Mouse (Mus musculus) neural tube, embryonic 14.5 days (tissue): ENCODE results near the gene 4632433K11Rik. TPM values are rescaled to one million over a fixed set of nuclear protein-coding genes. Genes with fewer than 3 reads are reported as not detected.
A peak's percentile ranks its signal among the peaks of the same experiment; 100 is the strongest.
"Not testable (repeated sequence)": the region's sequence is repeated elsewhere in the genome, so short reads cannot be mapped to it uniquely, and the experiment has no call there.

Experiments used
- ATAC-seq: fragments of 200-750 bp; cut with Nextera tagmentation; 2 replicates; pipeline ENCODE4 v1.8.0; 2017; ENCODE audit warnings: low read depth, mild to moderate bottlenecking, moderate TSS enrichment, moderate library complexity
- H3K27ac ChIP-seq: fragments of 300-500 bp; sonication (generic); 2 replicates; pipeline ENCODE4 v1.5.1; 2014; ENCODE audit warnings: low read depth, mild to moderate bottlenecking, control low read depth, low read length, moderate library complexity, mixed read lengths
- H3K27me3 ChIP-seq: fragments of 300-500 bp; sonication (generic); 2 replicates; pipeline ENCODE4 v1.6.1; 2014; ENCODE audit warnings: low read length; ENCODE audit not compliant: control insufficient read depth, insufficient read depth
- H3K36me3 ChIP-seq: fragments of 300-500 bp; sonication (generic); 2 replicates; pipeline ENCODE4 v1.6.1; 2014; ENCODE audit warnings: low read length, mixed read lengths; ENCODE audit not compliant: control insufficient read depth, insufficient read depth
- H3K4me1 ChIP-seq: fragments of 300-500 bp; sonication (generic); 2 replicates; pipeline ENCODE4 v1.6.1; 2014; ENCODE audit warnings: low read length; ENCODE audit not compliant: control insufficient read depth, insufficient read depth
- H3K4me2 ChIP-seq: fragments of 300-500 bp; sonication (generic); 2 replicates; pipeline ENCODE4 v1.6.1; 2014; ENCODE audit warnings: mild to moderate bottlenecking, low read depth, low read length, control low read depth
- H3K4me3 ChIP-seq: fragments of 300-500 bp; sonication (generic); 2 replicates; pipeline ENCODE4 v1.5.1; 2014; ENCODE audit warnings: low read depth, low read length, control low read depth, mixed read lengths
- H3K9ac ChIP-seq: fragments of 300-500 bp; sonication (generic); replicated peaks from 2 replicates; pipeline ENCODE4 v1.6.1; 2014; ENCODE audit warnings: low read depth, mild to moderate bottlenecking, control low read depth, low read length, mixed read lengths
- H3K9me3 ChIP-seq: fragments of 300-500 bp; sonication (generic); 2 replicates; pipeline ENCODE4 v1.6.1; 2016; ENCODE audit warnings: low read length; ENCODE audit not compliant: control insufficient read depth
- WGBS: fragments of 180-500 bp; shearing (Covaris S2); extraction: QIAGEN DNeasy Blood & Tissue Kit; methylation state at CpG from one replicate; pipeline ENCODE4 v1.1.7; 2014; 5-methylcytosine and 5-hydroxymethylcytosine counted together
- polyA plus RNA-seq: library from polyadenylated mRNA; unstranded; fragments of >200 nt; fragmentation: Nextera tagmentation; extraction: Ambion mirVana; gene quantifications from 2 replicates; pipeline ENCODE4 v1.2.1, GENCODE M21; 2014

4632433K11Rik gene
- polyA plus RNA-seq, 1 experiment from 2014 or later: not detected

DNA sequence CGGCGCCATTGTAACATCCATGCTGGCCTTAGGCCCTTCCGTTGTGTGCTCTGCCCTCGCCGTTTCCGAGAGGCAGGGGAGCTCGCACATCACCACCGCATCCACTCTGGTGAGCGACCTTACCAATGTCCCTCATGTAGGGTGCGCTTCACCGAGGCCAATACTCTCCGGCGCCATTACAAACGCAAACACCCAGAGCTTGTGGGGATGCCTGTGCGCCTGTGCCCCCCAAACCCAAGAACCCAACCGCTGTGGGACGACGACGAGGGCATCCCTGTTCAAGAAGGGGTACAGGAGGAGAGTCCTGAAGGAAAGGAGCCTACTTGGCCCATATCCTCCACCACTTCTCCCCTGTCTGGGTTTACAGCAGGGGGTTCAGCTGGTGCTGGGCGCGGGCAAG, 16.0 kb upstream of the 4632433K11Rik start:
- ATAC-seq: no peak
- peaks cover 7% of the 10 kb centered on the region for H3K4me1 ChIP-seq
- WGBS: 96% methylated on average over 21 of the region's 21 CpGs
- no peak overlapping the region for H3K27ac ChIP-seq
- H3K4me2 ChIP-seq: no peak overlapping the region
- H3K4me3 ChIP-seq: no peak overlapping the region
- peaks cover 6% of the 10 kb centered on the region; the same call in 1 of the 2 replicates for H3K36me3 ChIP-seq
- no peaks in the 10 kb centered on the region for H3K9me3 ChIP-seq
- H3K9ac ChIP-seq: no peak overlapping the region
- H3K27me3 ChIP-seq: no peaks in the 10 kb centered on the region

DNA sequence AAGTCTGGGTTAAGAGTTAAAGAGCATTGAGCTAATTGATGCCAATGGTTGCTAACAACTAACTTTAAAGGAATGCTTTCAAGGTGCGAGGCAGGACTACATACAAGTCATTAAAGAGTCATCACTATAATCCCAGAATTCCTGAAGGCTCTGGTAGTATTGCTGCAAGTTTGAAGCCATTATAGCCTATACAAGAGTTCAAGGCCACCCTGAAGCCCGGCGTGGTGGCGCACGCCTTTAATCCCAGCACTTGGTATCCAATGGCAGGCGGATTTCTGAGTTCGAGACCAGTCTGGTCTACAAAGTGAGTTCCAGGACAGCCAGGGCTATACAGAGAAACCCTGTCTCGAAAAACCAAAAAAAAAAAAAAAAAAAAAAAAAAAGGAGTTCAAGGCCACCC, 14.3 kb upstream of the 4632433K11Rik start:
- peak overlapping the region; percentile 29 for H3K4me2 ChIP-seq
- not testable (repeated sequence) for H3K9me3 ChIP-seq, H3K27me3 ChIP-seq, H3K4me1 ChIP-seq, ATAC-seq, H3K9ac ChIP-seq, H3K36me3 ChIP-seq
- H3K27ac ChIP-seq: peak overlapping the region; percentile 60; the same call in 1 of the 2 replicates
- peak overlapping the region; percentile 81 for H3K4me3 ChIP-seq
- 28% methylated on average over 8 of the region's 8 CpGs for WGBS

DNA sequence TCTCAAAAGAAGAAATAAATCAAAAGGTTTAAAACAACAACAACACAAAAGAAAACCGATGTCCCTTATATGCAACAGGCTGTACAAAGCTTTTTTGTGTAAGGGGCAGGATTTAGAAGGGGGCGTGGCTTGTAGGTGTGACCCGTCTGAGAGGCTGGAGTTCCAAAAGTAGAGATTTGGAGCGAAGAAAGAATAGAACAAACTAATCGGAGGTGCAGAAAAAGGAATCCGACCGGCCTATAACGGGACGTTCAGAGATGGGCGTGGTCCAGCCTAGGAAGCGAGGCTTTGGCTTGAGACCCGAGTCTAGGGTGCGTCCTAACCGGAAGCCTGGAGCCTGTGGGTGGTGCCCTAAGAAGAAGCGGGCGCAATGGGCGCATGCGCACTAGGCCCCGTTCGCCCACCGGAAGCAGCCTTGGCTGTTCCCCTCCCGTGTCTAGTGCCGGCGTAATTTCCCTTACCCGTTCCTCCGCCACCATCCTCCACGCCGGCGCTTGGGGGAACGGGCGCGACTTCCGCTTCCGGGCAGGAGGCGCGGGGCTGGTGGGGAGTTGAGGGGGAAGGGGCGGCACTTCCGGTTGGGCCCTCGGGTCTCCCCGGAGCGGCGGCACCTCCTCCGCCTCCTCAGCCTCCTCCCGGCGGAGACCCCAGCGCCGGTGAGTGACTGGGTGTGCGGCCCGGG, 13.8 kb upstream of the 4632433K11Rik start, which contains the start of the genes Zfp865 and Ccdc106:
Gene Zfp865, plus strand, starts transcription at position 377 of the 682 bp plus-strand sequence.
Gene Ccdc106, plus strand, starts transcription at position 554 of the 682 bp plus-strand sequence.
- Histone ChIP-seq H3K4me1 (peaks cover 7% of the 10 kb centered on the region), H3K27me3 (no peaks in the 10 kb centered on the region), H3K4me2 (peak within 1 kb of the TSS; percentile 83), H3K27ac (peak within 1 kb of the TSS; percentile 92), H3K9me3 (no peaks in the 10 kb centered on the region), H3K36me3 (peaks cover 9% of the 10 kb centered on the region; the same call in 1 of the 2 replicates), H3K4me3 (peak within 1 kb of the TSS; percentile 81), H3K9ac (peak within 1 kb of the TSS; percentile 96)
- under 1% methylated on average over 46 of the region's 49 CpGs for WGBS
- ATAC-seq: peak; percentile 89

DNA sequence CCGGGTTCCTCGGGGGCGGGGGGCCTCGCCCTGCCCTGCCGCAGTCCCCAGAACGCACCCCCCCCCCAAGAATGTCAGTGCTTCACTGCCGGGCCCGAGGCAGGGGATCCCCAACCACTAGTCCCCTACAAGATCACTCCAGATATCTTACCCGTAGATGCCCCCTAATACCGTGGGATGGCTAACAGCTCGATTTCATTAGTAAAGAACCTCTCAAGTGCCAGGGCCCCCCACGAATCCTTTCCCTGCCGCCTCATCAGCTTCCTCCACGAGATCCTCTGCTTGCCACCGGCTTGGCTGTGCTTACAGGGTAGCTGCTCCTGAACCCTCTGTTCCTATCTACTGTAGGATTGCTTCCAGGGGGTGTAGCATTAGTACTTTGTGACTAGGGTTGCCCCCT, 13.2 kb upstream of the 4632433K11Rik start:
- Histone ChIP-seq H3K4me2 (peak overlapping the region; percentile 83), H3K27me3 (no peaks in the 10 kb centered on the region), H3K4me3 (peak overlapping the region; percentile 81), H3K27ac (peak overlapping the region; percentile 92), H3K9ac (peak overlapping the region; percentile 96), H3K4me1 (peaks cover 7% of the 10 kb centered on the region), H3K36me3 (peaks cover 9% of the 10 kb centered on the region; the same call in 1 of the 2 replicates), H3K9me3 (no peaks in the 10 kb centered on the region)
- WGBS: under 1% methylated on average over 14 of the region's 15 CpGs
- ATAC-seq: peak; percentile 9

DNA sequence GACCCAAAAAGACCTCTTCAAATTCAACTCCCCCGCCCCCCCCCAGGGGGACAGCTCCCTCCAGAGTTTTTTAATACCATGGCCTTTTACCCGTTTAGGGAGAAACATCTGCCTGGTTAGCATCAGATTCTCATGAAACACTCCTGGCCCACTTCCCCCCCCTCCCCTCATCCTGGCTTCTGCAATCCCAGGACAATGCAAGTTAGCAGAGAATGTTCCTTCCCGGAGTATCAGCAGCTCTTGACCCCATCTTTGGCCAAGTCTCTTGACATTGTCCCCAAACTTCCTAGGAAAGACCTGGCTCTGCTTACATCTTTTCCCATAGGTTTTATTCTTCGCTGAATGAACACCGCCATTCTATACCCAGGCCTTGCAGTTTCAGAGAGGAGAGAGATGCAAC, 12.7 kb upstream of the 4632433K11Rik start:
- no peak for ATAC-seq
- H3K4me3 ChIP-seq: peak overlapping the region; percentile 81
- no peaks in the 10 kb centered on the region for H3K27me3 ChIP-seq
- H3K36me3 ChIP-seq: peaks cover 9% of the 10 kb centered on the region; the same call in 1 of the 2 replicates
- peak overlapping the region; percentile 96 for H3K9ac ChIP-seq
- H3K27ac ChIP-seq: peak overlapping the region; percentile 92; the same call in 1 of the 2 replicates
- peaks cover 7% of the 10 kb centered on the region for H3K4me1 ChIP-seq
- 58% methylated on average over 5 of the region's 5 CpGs for WGBS
- no peaks in the 10 kb centered on the region for H3K9me3 ChIP-seq
- H3K4me2 ChIP-seq: peak overlapping the region; percentile 83

DNA sequence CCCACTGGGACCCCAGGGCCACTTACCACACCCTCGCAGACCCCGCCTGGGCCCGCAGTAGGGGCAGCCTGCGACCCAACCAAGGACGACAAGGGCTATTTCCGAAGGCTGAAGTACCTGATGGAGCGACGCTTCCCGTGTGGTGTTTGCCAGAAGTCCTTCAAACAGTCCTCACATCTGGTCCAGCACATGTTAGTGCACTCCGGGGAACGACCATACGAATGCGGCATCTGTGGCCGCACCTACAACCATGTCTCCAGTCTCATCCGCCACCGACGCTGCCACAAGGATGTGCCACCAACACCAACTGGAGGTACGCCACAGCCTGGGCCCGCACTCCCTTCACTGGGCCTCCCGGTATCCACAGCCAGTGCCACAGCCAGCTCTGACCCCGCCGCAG, 4.4 kb upstream of the 4632433K11Rik start:
- WGBS: 95% methylated on average over 22 of the region's 22 CpGs
- Histone ChIP-seq H3K27me3 (no peaks in the 10 kb centered on the region), H3K27ac (no peak overlapping the region), H3K9ac (no peak overlapping the region), H3K4me1 (no peaks in the 10 kb centered on the region), H3K4me3 (no peak overlapping the region), H3K9me3 (peaks cover 14% of the 10 kb centered on the region), H3K36me3 (peaks cover 46% of the 10 kb centered on the region), H3K4me2 (no peak overlapping the region)
- ATAC-seq: no peak

DNA sequence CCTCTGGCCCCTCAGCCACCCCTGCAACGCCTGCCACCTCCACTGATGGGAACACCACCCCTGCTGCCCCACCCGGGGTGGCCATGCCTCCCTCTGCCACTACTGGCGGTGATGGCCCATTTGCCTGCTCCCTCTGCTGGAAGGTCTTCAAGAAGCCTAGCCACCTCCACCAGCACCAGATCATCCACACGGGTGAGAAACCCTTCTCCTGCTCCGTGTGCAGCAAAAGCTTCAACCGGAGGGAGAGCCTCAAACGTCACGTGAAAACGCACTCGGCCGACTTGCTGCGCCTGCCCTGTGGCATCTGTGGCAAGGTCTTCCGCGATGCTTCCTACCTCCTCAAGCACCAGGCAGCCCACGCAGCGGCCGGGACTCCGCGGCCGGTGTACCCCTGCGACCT, 4.0 kb upstream of the 4632433K11Rik start:
- peaks cover 46% of the 10 kb centered on the region for H3K36me3 ChIP-seq
- ATAC-seq: no peak
- H3K27me3 ChIP-seq: no peaks in the 10 kb centered on the region
- H3K4me3 ChIP-seq: no peak overlapping the region
- 91% methylated on average over 21 of the region's 21 CpGs for WGBS
- H3K27ac ChIP-seq: no peak overlapping the region
- no peaks in the 10 kb centered on the region for H3K4me1 ChIP-seq
- no peak overlapping the region for H3K9ac ChIP-seq
- no peak overlapping the region for H3K4me2 ChIP-seq
- H3K9me3 ChIP-seq: peaks cover 14% of the 10 kb centered on the region

DNA sequence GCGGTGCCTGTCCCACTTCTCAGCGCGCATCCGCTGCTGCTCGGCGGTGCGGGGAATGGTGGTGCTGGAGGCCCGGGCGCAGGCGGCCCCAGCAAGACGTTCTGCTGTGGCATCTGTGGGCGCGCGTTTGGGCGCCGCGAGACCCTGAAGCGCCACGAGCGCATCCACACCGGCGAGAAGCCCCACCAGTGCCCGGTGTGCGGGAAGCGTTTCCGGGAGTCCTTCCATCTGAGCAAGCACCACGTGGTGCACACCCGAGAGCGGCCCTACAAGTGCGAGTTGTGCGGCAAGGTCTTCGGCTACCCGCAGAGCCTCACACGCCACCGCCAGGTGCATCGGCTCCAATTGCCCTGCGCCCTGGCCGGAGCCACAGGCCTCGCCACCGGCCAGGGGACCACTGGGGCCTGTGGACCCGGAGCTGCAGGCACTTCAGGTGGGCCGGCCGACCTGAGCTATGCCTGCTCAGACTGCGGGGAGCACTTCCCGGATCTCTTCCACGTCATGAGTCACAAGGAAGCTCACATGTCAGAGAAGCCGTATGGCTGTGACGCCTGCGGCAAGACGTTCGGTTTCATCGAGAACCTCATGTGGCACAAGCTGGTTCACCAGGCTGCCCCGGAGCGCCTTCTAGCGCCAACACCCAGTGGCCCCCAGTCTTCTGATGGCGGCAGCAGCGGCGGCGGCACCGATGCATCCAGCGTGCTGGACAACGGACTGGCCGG, 3.2 kb upstream of the 4632433K11Rik start:
- no peak overlapping the region for H3K9ac ChIP-seq

DNA sequence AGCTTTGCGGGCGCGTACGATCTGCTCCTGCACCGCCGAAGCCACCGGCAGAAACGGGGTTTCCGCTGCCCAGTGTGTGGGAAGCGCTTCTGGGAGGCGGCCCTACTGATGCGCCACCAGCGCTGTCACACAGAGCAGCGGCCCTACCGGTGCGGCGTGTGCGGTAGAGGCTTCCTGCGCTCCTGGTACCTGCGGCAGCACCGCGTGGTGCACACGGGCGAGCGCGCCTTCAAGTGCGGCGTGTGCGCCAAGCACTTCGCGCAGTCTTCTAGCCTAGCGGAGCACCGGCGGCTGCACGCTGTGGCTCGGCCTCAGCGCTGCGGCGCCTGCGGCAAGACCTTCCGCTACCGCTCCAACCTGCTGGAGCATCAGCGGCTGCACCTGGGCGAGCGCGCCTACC, 2.4 kb upstream of the 4632433K11Rik start:
- Histone ChIP-seq H3K27me3 (no peaks in the 10 kb centered on the region), H3K9me3 (peaks cover 14% of the 10 kb centered on the region), H3K4me2 (no peak overlapping the region), H3K9ac (no peak overlapping the region), H3K27ac (no peak overlapping the region), H3K4me1 (no peaks in the 10 kb centered on the region), H3K36me3 (peaks cover 52% of the 10 kb centered on the region), H3K4me3 (no peak overlapping the region)
- no peak for ATAC-seq
- WGBS: 77% methylated on average over 45 of the region's 46 CpGs

More for the DNA sequence above, 3.2 kb upstream of the 4632433K11Rik start:
- Histone ChIP-seq H3K4me2 (no peak overlapping the region), H3K27me3 (no peaks in the 10 kb centered on the region), H3K4me1 (no peaks in the 10 kb centered on the region), H3K27ac (no peak overlapping the region), H3K36me3 (peaks cover 50% of the 10 kb centered on the region), H3K9me3 (peaks cover 14% of the 10 kb centered on the region), H3K4me3 (no peak overlapping the region)
- 82% methylated on average over 63 of the region's 63 CpGs for WGBS
- ATAC-seq: no peak
